Comparison of ENCODE assay signal across 11 mouse cellular contexts in genomic region chr1:89424563-89424962, GRCm38 (mm10). TPM values are rescaled to one million over a fixed set of nuclear protein-coding genes. Genes with fewer than 3 reads are reported as not detected.
DNase-seq lines count a peak whose midpoint lies in the region; ATAC-seq lines count a peak whose summit lies in the region.
"Had no signal": no experiment of that assay in that cellular context is flagged by ENCODE, and none has a peak within 500 bp of the region (broad histone marks: within the 10 kb centered on the region; RNA-seq: fewer than 3 reads in every experiment).

No protein-coding gene starts in this region.

- WGBS in heart, embryonic 12.5 days, result 58% methylated on average over 6 of the region's 6 CpGs
- WGBS in large intestine, adult 2 months, result 30% methylated on average over 6 of the region's 6 CpGs

- H3K27ac ChIP-seq in heart, embryonic 12.5 days (ENCODE audit: poor library complexity, severe bottlenecking), result no peak overlapping the region
- H3K27ac ChIP-seq: forebrain, embryonic 15.5 days; intestine, embryonic 15.5 days; liver, embryonic 15.5 days had no signal

- H3K4me2 ChIP-seq in heart, embryonic 12.5 days, result no peak overlapping the region
- H3K4me2 ChIP-seq: forebrain, embryonic 15.5 days; intestine, embryonic 15.5 days; liver, embryonic 15.5 days had no signal

- no peaks in the 10 kb centered on the region for H3K9me3 ChIP-seq in heart, embryonic 12.5 days (replicated peaks)
- H3K9me3 ChIP-seq: forebrain, embryonic 15.5 days; intestine, embryonic 15.5 days; liver, embryonic 15.5 days had no signal

- peaks cover 5% of the 10 kb centered on the region; the same call in 1 of the 2 replicates for H3K4me1 ChIP-seq in heart, embryonic 12.5 days (replicated peaks)
- H3K4me1 ChIP-seq: forebrain, embryonic 15.5 days; intestine, embryonic 15.5 days; liver, embryonic 15.5 days had no signal

- H3K27me3 ChIP-seq in heart, embryonic 12.5 days (replicated peaks), result 0 out of 2 replicates have a peak, but pooled peaks cover 3% of the 10 kb centered on the region
- H3K27me3 ChIP-seq: forebrain, embryonic 15.5 days; intestine, embryonic 15.5 days; liver, embryonic 15.5 days had no signal

- peak; percentile 48 for ATAC-seq in heart, embryonic 12.5 days (ENCODE audit: insufficient number of reproducible peaks, low FRiP score)
- ATAC-seq in megakaryocyte progenitor cell, adult 5-6 weeks (replicated peaks; ENCODE audit: poor library complexity), result no peak
- ATAC-seq: forebrain, embryonic 15.5 days; intestine, embryonic 15.5 days had no signal

- H3K36me3 ChIP-seq in heart, embryonic 12.5 days, result no peaks in the 10 kb centered on the region
- H3K36me3 ChIP-seq: forebrain, embryonic 15.5 days; intestine, embryonic 15.5 days; liver, embryonic 15.5 days had no signal

- H3K9ac ChIP-seq in heart, embryonic 12.5 days, result no peak overlapping the region
- H3K9ac ChIP-seq: forebrain, embryonic 15.5 days; intestine, embryonic 15.5 days; liver, embryonic 15.5 days had no signal

- no peak overlapping the region for H3K4me3 ChIP-seq in heart, embryonic 12.5 days
- H3K4me3 ChIP-seq: forebrain, embryonic 15.5 days; intestine, embryonic 15.5 days; liver, embryonic 15.5 days had no signal

- DNase-seq in cerebellum, postnatal 25 days, result peak; percentile 21 to 27
- DNase-seq in cerebellum, adult 8-10 months, result no peak
- DNase-seq in NIH3T3 (ENCODE audit: low read depth), result peak; percentile 38
- peak; percentile 31 for DNase-seq in large intestine, adult 2 months (ENCODE audit: low read depth, low spot score)
- no peak for DNase-seq in testis, postnatal 14 days (ENCODE audit: low spot score)
- DNase-seq in right cerebral cortex, postnatal 25 days, result no peak

RNA-seq across cellular contexts. Expression of gene Agap1, which starts 30.0 kb away (rescaled TPM):
- polyA plus RNA-seq in heart, embryonic 12.5 days (2016; fragmentation: Nextera tagmentation; extraction: Ambion mirVana), result 16.3 and 16.6 TPM in 2 replicates
- polyA plus RNA-seq in large intestine, adult 2 months (2012; rRNA removed), result 12.4 and 17.2 TPM in 2 replicates
- total RNA-seq in megakaryocyte progenitor cell, adult 5-6 weeks (2015), result 7.8 and 9.4 TPM in 2 replicates
- total RNA-seq in megakaryocyte progenitor cell, adult 5-6 weeks (2017), result 5.8 and 6.8 TPM in 2 replicates

Comparison
In these comparisons a context has a peak if more than half of its experiments do, and no peak if none do; other contexts are left out.
1. DNase-seq: peak in cerebellum, postnatal 25 days (2 of 2), NIH3T3 (single experiment) and large intestine, adult 2 months (single experiment); none in cerebellum, adult 8-10 months (single experiment), testis, postnatal 14 days (single experiment) and right cerebral cortex, postnatal 25 days (single experiment).